Mouse (Mus musculus) olfactory bulb, adult 2 months (tissue): Measurements from ENCODE around the gene Lpin2. TPM values are rescaled to one million over a fixed set of nuclear protein-coding genes. Genes with fewer than 3 reads are reported as not detected.

Experiments
- H3K27ac ChIP-seq: fragments of 200-500 bp; 2 replicates; pipeline ENCODE4 v1.5.1; 2012; ENCODE audit warnings: low read depth, low read length; ENCODE audit not compliant: insufficient read depth
- H3K4me1 ChIP-seq: fragments of 200-500 bp; 2 replicates; pipeline ENCODE4 v1.6.1; 2012; ENCODE audit warnings: low read length; ENCODE audit not compliant: control insufficient read depth, insufficient read depth
- H3K4me3 ChIP-seq: fragments of 200-500 bp; 2 replicates; pipeline ENCODE4 v1.5.1; 2012; ENCODE audit warnings: mild to moderate bottlenecking, low read depth, low read length, moderate library complexity; ENCODE audit not compliant: insufficient read depth
- CTCF ChIP-seq: fragments of 200-500 bp; IDR thresholded peaks from 2 replicates; pipeline ENCODE4 v1.5.1; 2012; ENCODE audit warnings: low read depth, mild to moderate bottlenecking, low read length, moderate library complexity; ENCODE audit not compliant: insufficient read depth
- POLR2A ChIP-seq: fragments of 200-500 bp; IDR thresholded peaks from 2 replicates; pipeline ENCODE4 v1.6.1; 2012; ENCODE audit warnings: mild to moderate bottlenecking, low read depth, low read length, moderate library complexity; ENCODE audit not compliant: insufficient read depth
- WGBS: fragments of 180-500 bp; shearing (Covaris S2); methylation state at CpG from one replicate; pipeline ENCODE4 v1.1.7; 2018; 5-methylcytosine and 5-hydroxymethylcytosine counted together
- polyA plus RNA-seq: library from polyadenylated mRNA; stranded (reverse); fragments of >200 nt; gene quantifications from 2 replicates; pipeline ENCODE4 v1.2.4, GENCODE M21; 2012; ENCODE audit warnings: low replicate concordance; ENCODE audit not compliant: missing spikeins, insufficient read depth, insufficient read length

The Lpin2 gene
- polyA plus RNA-seq: not detected in 2 replicates

GRCm38 (mm10) chr17:71182211-71182721, at the start of gene Lpin2:
Lpin2 (plus strand) TSS chr17:71182560.
- Histone ChIP-seq H3K4me1 (peaks cover 5% of the 10 kb centered on the region; the same call in 1 of the 2 replicates), H3K4me3 (peak within 1 kb of the TSS; percentile 94), H3K27ac (peak within 1 kb of the TSS; percentile 73)
- WGBS: 27% methylated on average over 6 of the region's 6 CpGs
- no peak for TF ChIP-seq CTCF
- TF ChIP-seq POLR2A: no peak

DNA sequence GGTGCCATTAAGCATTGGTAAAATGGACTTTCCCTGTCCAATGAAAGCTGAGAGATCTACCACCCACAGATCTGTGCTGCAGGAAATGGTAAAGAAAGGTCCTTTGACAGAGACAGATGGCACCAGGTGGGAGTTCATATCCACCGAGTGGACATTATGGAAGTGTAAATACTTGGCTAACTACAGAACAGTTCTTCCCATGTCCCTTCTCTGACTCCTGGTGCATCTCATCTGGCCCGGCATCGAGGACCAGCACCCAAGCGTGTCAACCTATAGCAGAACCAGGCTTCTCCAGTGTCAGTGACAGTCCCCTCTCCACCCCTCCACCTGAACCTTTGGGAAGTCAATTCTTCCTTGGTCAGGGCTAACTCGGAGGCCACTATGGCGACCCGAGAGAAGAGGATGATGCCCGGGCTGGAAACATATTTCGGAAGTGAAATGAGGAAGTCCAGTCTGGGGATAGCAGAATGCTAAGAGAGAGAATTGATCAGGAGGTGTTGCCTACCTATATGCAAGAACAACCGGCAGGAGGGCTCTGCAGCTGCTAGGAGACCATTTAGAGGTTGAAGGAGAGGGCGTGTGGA, 49.4 kb upstream of the Lpin2 start:
- Histone ChIP-seq H3K4me1 (peaks cover 6% of the 10 kb centered on the region; the same call in 1 of the 2 replicates), H3K4me3 (no peak overlapping the region), H3K27ac (no peak overlapping the region)
- TF ChIP-seq POLR2A: no peak
- TF ChIP-seq CTCF: no peak
- WGBS: 93% methylated on average over 11 of the region's 11 CpGs

DNA sequence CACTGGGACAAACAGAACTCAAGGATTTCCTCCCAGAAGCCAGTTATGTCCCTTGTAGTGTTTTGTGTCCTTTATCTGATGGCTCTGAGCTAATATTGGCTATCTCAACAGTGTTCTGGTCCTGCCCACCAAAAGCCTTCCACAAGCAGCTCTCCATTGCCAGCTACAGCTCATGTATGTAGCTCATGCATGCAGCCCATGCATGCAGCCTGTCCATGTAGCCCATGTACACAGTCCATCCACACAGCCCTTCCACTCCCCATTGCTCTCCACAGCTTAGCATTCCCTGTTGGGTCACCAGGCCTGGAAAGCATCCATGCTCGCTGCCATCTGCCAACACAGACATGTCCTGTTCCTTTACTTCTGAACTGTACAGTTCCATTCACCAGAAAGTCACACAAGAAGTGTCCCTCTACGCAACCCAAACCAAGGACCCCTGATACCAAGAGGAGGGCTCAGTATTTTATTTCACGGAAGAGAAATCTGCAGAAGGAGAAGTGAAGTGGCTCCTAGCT, 47.9 kb upstream of the Lpin2 start:
- 95% methylated on average over 3 of the region's 3 CpGs for WGBS
- Histone ChIP-seq H3K4me1 (peaks cover 9% of the 10 kb centered on the region; the same call in 1 of the 2 replicates), H3K27ac (no peak overlapping the region), H3K4me3 (no peak overlapping the region)
- TF ChIP-seq POLR2A (no peak), CTCF (no peak)

DNA sequence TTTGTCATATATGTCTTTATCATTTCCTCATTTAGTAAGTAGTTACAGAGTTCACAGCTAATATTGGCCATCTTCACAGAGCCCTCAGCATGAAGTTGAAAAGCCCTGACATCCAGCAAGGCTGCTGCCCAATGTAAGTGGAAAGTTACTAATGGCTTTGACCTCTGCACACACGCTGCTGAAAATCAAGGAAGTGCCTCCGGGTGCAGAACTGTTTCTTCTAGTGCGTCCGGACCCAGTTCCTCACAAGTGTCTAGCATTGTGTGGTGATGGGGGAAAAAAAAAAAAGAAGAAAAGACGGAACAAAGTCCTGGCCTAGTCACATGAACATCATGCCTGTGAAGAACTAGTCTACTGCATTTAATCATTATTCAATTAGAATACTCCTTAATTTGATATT, 47.3 kb upstream of the Lpin2 start:
- 84% methylated on average over 5 of the region's 5 CpGs for WGBS
- H3K27ac ChIP-seq: no peak overlapping the region
- no peak overlapping the region for H3K4me3 ChIP-seq
- TF ChIP-seq POLR2A (no peak), CTCF (no peak)
- H3K4me1 ChIP-seq: peaks cover 6% of the 10 kb centered on the region; the same call in 1 of the 2 replicates

DNA sequence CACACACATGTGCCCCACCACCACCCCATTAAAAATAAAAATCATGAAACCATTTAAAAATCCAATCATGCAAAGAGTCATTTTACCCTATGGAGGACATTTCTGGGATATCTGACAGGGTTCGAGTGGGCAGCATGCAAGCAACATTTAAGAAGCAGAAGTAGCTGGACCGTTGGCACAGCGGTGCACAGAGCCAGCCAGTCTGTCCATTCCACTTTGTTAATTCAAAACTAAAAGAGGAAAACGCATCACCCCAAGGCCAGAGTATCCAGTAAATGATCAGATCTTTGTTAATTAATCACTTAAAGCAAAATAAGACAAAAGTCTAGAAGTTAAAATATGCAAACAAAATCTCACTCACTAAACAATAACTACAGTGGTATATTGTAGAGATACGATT, 46.5 kb upstream of the Lpin2 start:
- Histone ChIP-seq H3K27ac (no peak overlapping the region), H3K4me3 (no peak overlapping the region)
- WGBS: 84% methylated on average over 5 of the region's 5 CpGs

DNA sequence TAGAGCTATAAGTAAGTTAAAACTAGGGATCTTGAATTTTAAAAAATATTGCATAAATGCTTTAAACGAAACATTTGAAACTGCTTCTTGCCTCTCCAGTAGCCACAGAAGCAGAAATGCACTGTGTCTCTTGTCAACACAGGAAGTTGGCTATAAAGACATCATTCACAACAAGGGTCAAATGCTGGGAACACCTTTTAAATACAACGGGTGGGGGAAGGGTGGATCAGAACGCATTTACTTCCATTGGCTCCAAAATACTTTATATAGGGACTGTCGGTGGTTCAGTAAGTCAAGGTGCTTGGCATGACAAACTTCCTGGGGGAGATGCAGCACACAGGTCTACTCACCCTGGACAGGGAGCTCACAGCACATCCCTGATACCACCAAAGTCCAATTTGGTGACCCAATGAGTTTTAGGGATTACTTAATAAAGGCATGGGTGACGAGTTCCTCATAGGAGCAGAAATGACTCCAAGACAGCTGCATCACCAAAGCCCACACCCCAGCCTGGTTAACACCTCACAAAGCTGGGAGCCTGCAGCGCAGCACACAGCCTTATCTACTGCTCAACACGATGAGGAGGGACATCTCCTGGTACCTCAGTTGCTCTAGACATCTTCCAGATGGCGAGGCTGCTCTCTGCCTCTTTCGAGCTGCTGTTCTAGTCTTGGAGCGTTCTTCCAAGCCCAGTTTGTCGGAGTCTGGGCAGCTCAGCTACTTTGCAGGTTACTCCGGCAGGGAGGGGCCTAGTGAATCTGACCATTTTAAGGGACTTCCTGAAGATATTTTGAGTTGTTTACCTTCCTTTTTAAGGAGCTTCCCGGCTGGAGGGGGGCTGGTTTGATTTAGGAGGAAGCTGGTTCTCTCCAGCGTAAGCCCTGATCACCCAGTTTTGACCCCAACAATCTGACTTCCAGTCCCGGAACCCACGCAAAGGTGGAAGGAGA, 45.7 kb upstream of the Lpin2 start:
- no peak overlapping the region for H3K4me3 ChIP-seq
- no peak overlapping the region for H3K27ac ChIP-seq
- peaks cover 3% of the 10 kb centered on the region; the same call in 1 of the 2 replicates for H3K4me1 ChIP-seq
- 85% methylated on average over 16 of the region's 16 CpGs for WGBS
- TF ChIP-seq CTCF (no peak), POLR2A (no peak)

More for the DNA sequence above, 46.5 kb upstream of the Lpin2 start:
- no peak for TF ChIP-seq CTCF
- peaks cover 3% of the 10 kb centered on the region; the same call in 1 of the 2 replicates for H3K4me1 ChIP-seq

DNA sequence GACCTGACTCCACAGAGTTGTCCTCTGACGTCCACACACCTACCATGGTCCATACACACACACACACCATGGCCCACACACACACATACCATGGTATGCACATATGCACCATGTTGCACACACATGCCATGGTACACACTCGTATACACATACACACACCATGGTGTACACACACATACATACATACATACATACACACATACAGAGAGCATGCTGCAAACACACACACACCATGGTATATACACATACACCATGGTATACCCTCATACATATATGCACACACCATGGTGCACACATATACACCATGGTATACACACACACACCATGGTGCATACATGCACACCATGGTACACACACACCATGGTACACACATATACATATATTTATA, 45.0 kb upstream of the Lpin2 start:
- no peak overlapping the region for H3K27ac ChIP-seq
- peaks cover 3% of the 10 kb centered on the region; the same call in 1 of the 2 replicates for H3K4me1 ChIP-seq
- no peak overlapping the region for H3K4me3 ChIP-seq
- 84% methylated on average over 2 of the region's 2 CpGs for WGBS
- TF ChIP-seq POLR2A: no peak
- no peak for TF ChIP-seq CTCF

DNA sequence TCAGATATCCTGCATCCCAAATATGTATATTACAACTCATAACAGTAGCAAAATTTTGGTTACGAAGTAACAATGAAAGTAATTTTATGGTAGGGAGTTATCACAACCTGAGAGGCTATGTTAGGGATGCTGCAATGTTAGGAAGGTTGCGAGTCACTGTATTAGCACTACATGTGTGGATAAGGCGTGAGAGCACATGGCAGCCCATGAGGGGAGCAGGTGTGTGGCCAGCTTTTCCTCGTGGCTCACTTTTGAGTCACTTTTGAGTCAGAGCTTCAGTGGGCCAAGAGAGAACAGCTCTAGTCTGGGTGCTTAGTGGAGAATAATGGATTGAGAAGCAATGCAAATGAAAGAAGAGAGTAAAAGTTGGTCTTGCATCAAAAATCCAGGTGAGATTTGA, 40.3 kb upstream of the Lpin2 start:
- no peak overlapping the region for H3K4me3 ChIP-seq
- H3K4me1 ChIP-seq: peaks cover 3% of the 10 kb centered on the region; the same call in 1 of the 2 replicates
- H3K27ac ChIP-seq: no peak overlapping the region
- WGBS: 69% methylated on average over 4 of the region's 4 CpGs
- TF ChIP-seq CTCF: no peak
- TF ChIP-seq POLR2A: no peak
